Mouse (Mus musculus): ENCODE measurements at regions not wholly inside any gene's neighbourhood (a gene's known extent, or its start where the extent isn't known, plus 50 kb on each side); places are given as distances from the start of the nearest gene placed in this dataset.

DNA sequence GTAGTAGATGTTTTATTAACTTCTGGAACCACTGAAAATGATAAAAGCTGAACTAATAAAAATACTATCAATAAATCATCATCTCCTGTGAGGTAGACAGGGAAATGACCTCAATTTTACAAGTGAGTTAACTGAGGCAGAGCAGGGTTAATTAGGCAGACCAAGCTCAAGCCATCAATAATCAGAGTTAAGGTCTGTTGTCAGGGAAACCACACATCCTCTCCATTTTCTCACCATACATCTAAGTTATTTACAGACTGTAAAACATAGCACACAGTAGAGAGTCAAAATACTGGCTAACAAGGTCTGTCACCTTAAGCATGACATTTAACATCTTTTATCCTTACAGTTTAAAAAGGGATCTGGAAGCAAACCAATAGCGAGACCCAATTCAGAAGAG lies 1242.5 kb upstream of the Flrt2 start:
- no peak for DNase-seq
- intact Hi-C loops (cut with DNase I) = no loop called here

DNA sequence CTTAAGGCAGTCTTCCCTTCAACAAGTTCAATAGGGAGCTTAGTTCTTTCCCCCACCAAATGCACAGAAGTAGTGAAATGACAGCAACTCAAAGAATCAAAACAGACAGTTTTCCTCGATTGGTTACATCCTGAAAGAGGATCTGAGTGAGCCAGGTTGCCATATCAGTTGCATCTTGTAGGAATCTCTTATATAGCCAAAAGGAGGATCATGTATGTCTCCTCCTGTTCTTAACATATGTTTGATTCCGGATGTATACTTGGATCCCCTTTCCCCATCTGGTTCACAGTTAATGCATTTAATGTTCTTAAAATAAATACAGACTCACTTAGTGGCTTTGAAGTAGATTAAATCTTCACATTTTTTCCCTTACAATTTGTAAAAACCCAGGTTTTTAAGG lies 1224.0 kb upstream of the Flrt2 start:
- no peak for DNase-seq
- intact Hi-C loops (cut with DNase I) = no loop called here

DNA sequence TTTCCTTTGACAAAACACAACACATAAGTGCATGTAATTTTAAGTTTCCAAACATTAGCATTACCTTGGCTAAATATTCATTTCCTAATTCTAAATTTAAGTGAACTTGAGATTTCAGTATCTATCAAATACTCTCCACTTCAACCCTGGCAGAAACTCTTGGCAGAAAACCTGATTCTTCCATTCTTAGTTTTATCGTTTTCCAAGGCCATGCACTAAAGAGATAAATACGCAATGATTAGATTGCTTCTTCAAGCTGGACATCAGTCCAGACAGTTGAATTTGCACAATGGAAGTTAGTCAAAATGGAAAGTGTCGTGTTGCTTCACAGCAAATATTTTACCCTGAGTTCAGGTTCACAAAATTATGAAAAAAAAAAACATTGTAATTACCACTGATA lies 1223.4 kb upstream of the Flrt2 start:
- intact Hi-C loops (cut with DNase I) = no loop called here
- DNase-seq = no peak

DNA sequence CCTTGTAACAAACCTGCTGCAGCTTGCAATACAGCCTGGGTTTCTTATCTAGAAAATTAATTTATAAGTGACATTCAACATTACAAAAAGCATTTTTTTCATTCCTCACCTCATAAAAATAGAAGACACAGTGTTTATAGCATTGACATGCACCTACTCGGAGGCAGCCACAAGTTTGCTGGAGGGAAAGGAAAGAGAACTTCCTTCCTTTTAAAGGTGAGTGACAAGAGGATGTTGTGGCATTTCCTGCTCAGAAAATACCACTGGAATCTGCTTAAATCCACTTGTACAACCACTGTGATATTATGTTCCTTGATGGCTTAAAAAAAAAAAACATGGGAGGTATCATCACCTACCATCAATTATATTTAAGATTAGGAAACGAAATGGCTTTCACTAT lies 1222.2 kb upstream of the Flrt2 start:
- intact Hi-C loops (cut with DNase I) = no loop called here
- DNase-seq = no peak

DNA sequence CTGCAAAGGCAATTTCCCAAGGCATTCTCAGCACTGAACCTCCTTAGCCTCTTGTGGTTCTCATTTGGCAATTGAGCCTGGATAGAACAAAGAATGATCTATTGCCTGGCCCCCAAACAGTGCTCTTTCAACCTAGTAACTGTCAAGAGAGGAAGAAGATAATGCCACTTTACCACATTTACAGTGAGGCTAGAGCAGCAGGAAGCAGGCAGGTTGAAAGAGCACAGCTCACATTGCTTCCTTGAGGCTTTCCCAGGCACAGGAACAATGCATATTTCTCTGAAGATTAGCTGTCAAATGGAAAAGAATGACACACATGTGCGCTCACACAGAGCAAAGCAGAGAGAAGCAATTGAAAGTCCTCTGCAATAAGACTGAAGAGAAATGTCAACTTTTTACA lies 1221.0 kb upstream of the Flrt2 start:
- intact Hi-C loops (cut with DNase I) = no loop called here
- no peak for DNase-seq

DNA sequence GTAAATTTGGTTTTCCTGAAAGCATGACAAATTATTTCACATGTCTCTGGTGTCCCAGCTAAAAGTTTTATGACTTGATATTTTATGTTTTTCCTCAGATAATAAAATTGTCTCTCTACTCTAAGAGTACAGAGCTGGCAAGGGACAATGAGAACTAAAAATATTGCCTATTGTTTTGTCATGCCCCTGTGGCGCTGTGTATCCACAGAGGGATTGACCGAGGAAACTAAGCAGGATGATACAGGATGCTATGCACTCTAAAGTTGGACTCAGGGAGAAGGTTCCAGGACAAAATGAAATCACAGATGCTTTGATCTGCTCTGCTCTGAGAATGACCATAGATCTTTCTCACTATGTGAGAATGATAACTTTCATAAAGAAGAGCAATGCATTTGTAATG lies 1203.3 kb upstream of the Flrt2 start:
- DNase-seq = no peak
- intact Hi-C loops (cut with DNase I) = no loop called here

DNA sequence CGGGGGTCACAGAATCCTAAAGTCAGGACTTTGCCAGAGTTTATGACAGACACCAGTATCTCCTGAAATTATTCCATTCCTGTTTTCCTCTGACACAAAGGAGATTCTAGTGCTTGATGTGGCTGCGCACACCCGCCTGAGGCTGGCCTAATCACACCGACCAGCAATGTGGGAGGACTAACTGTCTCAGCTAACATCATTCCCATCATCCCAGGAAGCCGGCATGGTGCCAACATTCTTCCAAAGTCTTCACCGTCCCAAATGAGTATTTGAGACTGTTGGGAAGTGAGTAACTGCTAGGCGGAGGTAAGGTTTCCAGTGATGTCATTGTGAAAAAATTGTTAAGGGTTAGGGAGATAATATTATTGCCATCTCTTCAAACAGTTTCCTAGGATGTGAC lies 1183.9 kb upstream of the Flrt2 start:
- intact Hi-C loops (cut with DNase I) = no loop called here
- DNase-seq = peak in 1 of 2 experiments; percentile 23

DNA sequence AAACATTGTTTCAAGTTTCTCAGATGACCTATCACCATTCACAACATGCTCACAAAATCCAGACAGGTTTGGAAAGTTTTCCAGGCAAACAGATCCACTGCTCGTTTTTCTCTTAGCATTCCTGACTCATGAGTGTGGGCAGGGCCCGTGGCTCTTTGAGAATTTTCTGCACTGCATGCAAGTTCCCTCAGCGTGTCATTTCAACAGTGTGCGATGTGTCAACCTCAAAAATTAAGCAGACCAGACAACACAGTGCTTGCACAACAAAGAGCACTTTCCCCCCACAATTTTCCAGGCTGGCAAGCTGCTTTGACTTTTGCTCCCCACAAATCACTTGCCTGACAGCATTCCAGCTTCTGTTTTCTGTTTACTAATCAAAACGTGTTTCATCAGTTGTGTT lies 1182.2 kb upstream of the Flrt2 start:
- DNase-seq = no peak
- intact Hi-C loops (cut with DNase I) = no loop called here

DNA sequence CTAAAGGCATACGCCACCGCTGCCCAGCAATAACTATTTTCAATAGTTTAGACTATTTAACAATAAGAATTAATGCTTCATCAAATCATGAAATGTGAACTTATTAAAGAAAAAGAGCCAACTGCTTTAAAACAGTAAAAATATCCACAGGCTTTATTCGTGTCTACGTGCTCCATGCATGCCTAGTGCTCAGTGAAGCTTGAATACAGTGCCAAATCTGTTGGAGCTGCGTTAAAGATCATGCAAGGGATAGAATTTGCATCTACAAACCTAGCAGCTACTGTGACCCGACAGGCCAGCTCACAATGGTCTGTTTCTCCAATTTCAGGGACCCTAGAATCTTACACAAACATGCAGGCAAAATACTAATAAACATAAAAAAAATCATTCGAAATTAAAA lies 1147.3 kb upstream of the Flrt2 start:
- intact Hi-C loops (cut with DNase I) = no loop called here
- no peak for DNase-seq

DNA sequence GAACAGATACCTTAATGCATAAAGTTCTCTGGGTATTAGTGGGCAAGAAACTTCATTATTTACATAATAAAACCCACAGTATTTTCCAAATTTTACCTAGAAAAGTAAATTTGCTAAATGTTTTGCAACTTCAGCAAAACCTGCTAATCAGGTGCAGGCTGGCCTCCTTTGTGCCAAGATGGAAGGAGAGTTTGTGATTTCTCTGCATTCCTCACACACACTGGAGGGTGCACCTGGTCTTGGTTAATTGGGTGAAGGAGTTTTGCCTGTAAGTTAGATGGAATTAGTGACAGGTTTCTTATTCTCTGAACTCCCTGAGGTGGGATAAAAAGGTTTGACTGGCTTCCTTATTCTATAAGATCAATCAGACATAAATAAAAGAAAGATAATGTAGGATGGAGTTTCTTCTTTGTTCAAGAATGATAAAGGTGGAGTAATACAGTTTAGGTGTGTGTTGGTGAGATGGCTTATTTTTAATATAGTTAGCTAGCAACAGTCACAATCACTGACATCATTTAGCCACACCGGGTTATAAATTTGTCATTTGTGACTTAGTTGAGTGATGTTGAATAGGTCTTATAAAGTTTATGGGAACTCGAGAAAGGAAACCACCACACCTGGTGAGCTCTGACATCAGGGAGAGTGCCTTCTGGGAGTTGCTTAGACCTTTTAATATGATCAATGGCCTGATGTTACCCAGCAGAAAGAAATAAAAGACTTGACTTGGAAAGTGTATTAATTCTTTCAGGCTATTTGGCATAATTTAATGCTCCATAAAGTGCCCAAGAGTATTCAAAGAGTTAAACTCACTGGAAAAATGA lies 1131.4 kb upstream of the Flrt2 start:
- DNase-seq = no peak
- intact Hi-C loops (cut with DNase I) = no loop called here

DNA sequence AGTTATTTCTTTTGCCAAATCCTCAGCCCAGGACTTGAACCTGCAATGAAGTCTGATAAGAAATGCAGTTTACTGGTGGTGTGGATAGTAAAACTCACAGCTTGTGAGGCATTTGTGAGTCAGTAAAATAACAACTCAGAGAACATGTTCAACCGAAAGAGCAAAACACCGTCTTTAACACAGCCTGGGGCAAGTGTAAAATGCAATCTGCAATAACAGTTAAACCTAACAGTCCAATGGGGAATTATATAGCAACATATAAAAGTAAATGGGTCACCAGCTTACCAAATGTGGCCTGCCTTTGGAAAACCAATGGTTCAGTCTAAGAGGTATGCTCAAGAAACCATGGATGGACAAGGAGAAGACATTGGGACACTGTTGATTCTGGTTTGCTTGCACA lies 1117.0 kb upstream of the Flrt2 start:
- DNase-seq = no peak
- intact Hi-C loops (cut with DNase I) = no loop called here

DNA sequence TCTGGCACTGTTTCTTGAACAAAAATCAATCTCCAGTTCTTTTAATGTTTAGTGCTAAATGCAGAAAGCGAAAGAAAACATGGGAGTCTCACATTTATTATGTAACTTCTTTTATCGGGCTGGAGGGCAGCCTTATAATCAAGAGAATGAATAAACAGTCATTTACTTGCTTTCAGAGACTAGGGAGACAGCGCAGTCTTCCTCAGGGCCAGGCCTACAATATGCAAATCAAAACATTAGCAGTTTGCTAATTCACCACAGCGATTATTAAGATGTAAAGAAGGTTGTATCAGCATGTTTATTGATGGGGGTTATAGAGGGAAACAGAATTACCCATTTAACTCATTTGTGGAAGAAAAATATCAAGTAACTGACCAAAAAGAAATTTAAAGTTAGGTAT lies 1111.7 kb upstream of the Flrt2 start:
- intact Hi-C loops (cut with DNase I) = no loop called here
- no peak for DNase-seq

DNA sequence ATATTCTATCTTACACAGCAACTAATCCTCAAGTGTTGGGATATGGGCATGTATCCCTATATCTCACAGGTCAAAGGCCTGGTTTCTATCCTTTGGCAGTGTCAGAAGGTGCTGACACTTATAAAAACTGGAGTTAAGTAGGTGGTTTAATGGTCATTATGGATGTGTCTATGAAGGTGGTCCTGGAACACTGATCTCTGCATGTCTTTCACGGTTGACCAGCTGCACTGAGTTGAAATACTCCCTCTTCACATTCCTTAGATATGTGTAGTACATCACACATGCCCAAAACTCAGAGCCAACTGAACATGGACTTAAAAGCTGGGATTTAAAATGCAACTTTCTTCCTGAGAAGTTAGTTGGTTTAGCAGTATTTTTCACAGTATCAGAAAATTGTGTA lies 1107.7 kb upstream of the Flrt2 start:
- no peak for DNase-seq
- intact Hi-C loops (cut with DNase I) = no loop called here

DNA sequence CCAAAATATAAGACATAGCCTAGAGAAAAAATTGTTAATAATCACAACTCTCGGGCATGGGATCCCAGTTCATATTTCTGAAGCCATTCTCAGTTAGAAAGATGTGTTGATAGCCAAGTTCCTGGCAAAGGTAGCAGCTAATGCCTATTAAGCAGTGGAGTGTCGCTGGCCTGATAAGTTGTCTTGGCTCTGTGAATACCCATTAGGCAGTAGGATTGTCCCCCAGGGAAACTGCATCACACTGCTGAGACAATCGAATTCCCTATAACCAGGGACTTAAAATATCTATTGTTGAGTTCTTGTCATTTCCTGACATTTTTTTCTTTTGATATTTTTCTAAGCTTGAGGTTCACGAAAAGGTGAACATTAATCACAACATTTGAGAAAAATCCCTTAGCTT lies 1105.0 kb upstream of the Flrt2 start:
- intact Hi-C loops (cut with DNase I) = no loop called here

DNA sequence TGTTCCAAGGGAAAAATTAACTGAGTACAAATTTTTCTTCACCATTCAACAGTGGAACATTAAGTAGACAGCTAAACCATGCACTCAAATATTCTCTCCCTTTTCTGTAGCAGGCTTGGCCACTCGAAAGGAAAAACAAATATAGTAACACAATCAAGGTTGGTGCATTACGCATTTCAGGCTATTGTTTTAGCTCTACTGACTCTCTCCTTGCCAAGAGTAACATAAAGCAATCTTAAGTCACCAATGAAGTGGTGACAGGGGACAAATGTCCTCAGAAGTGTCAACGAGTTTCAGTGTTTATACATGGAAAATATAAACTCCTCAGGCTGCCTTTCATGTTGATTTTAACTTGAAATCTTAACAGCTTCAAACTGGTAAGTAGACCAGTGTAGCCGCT lies 1103.4 kb upstream of the Flrt2 start:
- intact Hi-C loops (cut with DNase I) = no loop called here
- DNase-seq = no peak

More for the DNA sequence above, 1105.0 kb upstream of the Flrt2 start:
- no peak for DNase-seq

DNA sequence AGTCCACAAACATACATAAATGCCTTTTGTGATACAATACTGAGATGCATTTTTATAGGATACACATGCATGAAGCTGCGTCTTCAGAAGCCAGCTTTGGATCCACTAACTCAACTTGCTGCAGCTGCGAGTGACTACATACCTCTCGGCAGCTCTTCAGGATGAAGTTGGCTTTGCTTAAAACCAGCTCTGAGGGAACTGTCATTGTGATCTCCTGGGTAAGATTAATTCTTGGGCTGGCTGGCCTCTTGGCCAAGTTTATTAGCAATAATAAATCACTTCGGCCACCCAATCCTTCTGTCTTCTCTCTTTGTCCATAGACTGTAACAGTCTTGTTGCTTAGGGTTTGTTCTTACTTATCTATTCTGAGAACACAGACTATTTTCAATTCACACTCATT lies 1103.0 kb upstream of the Flrt2 start:
- DNase-seq = no peak
- intact Hi-C loops (cut with DNase I) = no loop called here

DNA sequence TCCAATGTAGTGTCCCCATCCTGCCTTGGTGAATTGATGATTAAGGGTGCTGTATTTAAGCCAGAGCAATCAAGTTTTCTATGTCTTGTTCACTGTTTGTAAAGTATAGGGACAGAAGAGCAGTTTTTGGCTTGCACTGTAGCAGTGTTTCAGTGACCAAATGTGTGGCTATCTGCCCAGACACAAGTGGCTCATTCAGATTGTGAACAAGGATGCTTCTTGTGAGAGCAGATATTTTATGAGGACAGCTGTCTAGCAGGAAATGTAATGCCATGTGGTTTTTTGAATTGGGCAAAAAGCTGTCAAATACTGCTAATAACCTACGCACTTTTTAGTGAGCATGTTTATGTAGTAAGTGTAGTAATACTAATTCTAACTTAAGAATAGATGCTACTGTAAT lies 1086.5 kb upstream of the Flrt2 start:
- DNase-seq = no peak
- intact Hi-C loops (cut with DNase I) = no loop called here

DNA sequence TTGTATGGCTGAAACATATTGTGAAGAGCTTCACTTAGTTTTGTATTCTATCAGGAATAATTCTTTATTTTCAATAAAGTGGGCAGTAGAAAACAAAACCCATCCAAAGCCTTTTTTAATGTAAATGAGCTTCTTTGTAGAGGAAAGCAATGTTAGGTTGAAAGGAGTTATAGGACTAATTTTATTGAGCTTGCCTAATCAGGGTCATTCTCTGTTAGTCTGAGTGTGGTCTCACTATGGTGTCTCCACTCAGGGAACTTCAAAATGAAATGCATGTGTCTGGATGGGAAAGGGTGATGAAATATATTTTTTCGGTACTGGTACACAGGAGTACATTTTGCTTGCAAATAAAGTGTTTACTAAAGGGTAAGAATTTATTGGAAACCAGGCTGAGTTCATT lies 1055.5 kb upstream of the Flrt2 start:
- no peak for DNase-seq
- intact Hi-C loops (cut with DNase I) = no loop called here

DNA sequence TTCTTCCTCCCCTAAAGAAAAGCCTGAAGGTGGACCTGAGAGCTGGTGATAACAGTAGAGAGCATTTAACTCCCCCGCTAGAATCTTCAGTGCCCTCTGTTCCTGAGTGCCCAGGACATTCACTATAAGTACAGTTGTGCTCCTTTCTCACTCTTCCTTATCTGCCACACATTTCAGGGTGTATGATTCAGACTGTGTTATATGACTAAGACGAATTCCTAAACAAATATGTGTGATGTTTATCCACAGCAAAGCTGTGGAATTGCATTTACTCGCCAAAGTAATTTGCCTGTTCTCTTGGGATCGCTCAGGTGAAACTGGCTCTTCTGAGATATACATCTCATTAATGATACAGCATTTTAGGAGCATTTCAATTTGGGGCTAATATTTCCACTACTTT lies 1051.9 kb upstream of the Flrt2 start:
- intact Hi-C loops (cut with DNase I) = no loop called here
- no peak for DNase-seq

DNA sequence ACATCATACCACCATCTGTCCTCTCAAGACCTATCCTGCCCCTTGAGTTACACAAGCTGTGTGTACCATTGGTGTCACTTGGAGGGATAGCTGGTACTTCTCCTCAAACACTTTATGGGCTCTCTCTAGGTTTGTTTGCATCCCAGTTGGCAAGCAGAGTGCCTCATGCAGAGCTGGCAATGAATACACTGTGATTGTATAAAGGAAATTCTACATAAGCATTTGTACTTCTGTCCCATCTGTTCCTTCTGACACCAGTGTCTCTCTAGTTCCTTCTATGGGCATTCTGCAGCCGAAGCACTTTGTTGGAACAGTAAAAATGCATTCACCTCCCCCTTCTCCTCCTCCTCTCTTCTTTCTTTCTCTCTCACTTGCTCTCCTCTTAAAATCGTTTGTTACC lies 1046.7 kb upstream of the Flrt2 start:
- no peak for DNase-seq
- intact Hi-C loops (cut with DNase I) = no loop called here

DNA sequence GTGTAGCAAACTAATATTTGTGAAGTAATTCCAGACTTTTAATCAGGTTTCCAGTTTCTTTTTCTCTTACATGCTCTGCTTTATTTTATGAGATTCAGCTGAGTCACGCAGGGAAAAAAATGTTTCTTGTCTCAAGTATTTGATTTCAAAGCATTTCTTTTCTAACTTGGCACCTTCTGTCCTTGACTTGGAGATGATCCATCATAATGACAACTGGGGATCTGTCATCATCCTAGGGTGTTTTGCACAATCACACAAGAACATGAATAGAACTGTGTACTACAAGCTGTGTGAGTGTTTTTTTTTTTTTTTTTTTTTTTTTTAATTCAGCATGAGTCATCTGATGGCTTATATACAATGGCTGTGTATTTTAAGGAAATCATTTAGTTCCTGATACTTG lies 1022.0 kb upstream of the Flrt2 start:
- no peak for DNase-seq

DNA sequence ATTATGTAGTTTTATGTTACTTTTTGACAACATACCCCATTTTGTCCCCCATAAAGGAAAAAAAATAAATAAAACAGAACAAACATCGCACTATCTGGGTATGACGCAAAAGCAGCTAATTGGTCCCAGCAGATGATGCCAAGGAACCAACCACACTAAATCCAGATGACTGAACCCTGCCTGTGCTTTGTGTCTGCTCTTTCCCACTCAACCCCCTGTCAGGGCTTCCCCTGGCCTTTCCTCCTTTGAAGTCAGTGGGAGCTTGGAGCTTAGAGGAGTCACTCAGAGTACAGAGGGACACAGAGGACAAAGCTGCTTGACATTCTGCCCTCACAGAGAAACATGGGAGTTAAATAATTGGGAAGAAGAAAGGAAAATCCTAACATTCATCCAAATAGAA lies 1017.1 kb upstream of the Flrt2 start:
- DNase-seq = no peak
- intact Hi-C loops (cut with DNase I) = no loop called here

More for the DNA sequence above, 1022.0 kb upstream of the Flrt2 start:
- intact Hi-C loops (cut with DNase I) = no loop called here
